Mouse (Mus musculus): Measurements from ENCODE around the gene Vps13d.
A peak's percentile ranks its signal among the peaks of the same experiment; 100 is the strongest.

Gene Vps13d

GRCm38 (mm10) chr4:144977057-144977456, 217.7 kb downstream of the Vps13d start:
- DNase-seq (ENCODE audit: low spot score in 2 of 2): no peak

DNA sequence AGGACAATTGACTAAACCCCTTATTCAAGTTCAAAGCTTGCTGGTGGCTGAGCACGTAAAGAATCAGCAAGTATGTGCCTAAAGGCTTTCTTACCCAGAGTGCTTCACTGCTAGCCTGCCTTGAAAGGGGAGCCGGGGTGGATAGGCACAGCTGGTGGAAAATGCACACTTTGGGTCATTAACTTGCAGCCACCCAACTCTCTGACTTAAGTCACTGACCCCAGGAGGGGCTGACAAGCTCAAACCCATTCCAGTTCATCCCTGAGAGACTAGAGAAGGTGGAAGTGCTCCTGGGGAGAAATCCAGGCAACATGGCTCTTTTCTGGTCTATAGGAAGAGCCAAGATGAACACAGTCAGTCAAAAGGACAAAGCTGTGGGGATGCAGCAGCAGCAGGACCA, 219.3 kb downstream of the Vps13d start:
- DNase-seq (ENCODE audit: low spot score in 2 of 2): no peak

DNA sequence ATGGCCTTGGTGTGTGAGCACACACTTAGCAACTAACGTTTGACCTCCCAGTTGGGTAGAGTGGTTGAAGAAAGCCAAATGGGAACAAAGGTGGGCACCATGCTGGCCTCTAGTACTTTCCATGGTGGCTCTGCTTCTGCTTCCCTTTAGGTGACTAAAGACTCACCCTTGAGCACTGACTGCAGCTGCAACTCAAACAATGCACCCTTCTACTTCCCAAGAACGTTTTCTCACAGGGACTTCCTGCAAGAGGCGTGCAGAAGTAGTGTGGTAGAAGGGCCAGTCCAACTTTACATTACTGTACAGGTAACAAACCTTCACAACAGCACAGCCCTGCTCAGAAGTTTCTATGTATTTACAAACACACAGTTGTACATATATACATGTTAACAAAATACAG, 220.3 kb downstream of the Vps13d start:
- DNase-seq (ENCODE audit: low spot score in 2 of 2): peak in 1 of 2 experiments; percentile 8

DNA sequence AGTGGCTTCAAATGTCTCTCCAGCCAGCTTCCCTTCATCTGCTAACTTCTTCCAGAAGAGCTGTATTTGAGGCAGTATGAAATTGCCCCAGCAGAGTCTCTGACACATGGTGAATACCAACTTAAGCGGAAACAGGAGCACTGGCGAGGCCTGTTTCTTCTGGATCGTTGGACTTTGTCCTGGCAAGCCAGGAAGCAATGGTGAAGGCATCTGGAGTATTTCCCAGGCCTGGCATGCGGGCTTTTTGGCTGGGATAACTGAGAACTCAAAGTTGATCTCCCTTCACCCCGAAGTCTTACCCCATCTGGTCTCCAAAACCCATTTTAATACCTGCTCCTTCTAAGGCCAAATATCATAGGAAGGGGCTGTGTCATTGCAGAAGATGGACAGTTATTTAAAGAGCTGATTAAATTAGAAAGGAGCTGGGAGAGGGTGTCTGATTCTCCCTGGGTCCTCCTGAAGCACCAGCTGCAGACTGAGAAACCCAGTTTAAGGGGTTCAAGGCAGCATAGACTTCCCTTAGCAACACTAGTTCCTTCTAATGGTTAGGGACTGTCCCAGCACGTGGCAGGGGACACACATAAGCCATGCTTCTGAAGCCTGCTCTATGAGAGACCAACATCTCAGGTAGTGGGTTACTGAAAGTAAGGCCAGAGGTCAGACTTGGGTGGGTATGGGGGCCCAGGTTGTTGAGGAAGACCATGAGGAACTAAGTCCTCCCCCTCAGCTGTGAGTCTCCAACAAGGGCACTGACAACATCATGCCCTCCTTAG, 221.7 kb downstream of the Vps13d start:
- DNase-seq (ENCODE audit: low spot score in 2 of 2): peak; percentile 62

DNA sequence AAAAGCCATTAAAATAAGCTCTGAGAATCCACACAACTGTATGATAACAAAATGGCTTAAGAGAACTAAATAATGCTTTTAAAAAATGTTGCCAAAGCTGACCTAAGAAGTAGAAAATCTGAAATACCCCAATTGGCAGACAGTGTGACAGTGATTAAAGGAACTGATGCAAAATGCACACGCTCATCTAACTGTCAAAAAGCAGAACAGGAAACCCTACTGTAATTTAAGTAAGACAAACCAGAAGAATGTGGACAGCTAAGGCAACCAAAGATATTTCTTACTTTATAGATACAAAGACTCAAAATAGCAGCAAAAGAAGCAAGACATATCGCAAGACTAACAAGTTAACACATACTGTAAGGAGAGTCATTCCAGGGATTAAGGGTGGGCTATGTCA, 223.8 kb downstream of the Vps13d start:
- DNase-seq (ENCODE audit: low spot score in 2 of 2): peak; percentile 19 to 27

DNA sequence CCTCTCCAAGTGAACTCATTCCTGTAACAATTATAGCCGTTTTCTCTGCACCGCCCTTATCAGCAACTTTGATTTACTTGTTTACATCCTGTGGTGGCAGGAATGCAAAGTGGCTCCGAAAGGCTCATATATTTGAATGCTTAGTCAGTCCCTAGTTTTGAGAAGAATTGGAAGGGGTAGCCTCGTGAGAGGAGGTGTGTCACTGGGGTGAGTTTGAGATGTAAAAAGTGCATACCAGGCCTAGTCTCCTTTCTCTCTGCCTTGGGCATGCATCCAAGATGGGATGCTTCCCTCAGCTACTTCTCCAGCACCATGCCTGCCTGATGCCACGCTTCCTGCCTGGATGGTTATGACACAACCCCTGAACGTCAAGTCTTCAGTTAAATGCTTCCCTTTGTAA, 225.8 kb downstream of the Vps13d start:
- no peak for DNase-seq (ENCODE audit: low spot score in 2 of 2)

DNA sequence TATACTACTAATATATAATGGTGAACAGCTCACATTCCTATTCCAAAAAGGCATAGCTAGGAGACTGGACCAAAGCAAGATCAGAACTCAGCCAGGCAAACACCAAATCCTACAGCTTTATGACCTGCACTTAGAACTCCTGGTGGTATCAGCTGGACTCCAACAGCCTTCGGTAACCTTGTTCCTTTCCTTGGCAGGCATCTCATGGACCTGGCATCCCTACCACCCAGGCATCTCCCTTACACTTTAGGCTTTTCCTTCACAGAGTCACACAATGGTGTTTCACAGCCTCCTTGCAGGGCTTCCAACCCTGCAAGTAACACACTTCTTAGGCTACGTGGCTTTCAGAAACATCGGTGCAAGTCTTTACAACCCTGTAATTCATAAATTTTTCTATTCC, 226.4 kb downstream of the Vps13d start:
- no peak for DNase-seq (ENCODE audit: low spot score in 2 of 2)

DNA sequence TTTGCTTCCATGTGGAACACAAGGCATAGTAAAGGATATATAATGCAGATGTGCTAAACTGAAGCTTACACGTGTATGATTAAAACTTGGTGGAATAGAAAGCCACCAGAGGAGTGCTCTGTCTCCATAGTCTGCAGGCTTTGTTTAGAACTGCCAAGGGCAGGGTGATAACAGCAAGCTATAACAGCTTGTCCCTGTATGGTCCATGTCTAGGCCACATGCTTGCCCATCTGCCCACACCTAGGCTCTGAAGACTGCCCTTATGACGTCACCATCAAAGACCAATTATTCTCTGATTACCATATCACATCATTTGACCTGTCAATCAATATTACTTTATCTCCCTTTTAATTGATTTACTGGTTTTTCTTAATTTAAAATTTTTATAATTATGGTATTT, 229.6 kb downstream of the Vps13d start:
- no peak for DNase-seq (ENCODE audit: low spot score in 2 of 2)

DNA sequence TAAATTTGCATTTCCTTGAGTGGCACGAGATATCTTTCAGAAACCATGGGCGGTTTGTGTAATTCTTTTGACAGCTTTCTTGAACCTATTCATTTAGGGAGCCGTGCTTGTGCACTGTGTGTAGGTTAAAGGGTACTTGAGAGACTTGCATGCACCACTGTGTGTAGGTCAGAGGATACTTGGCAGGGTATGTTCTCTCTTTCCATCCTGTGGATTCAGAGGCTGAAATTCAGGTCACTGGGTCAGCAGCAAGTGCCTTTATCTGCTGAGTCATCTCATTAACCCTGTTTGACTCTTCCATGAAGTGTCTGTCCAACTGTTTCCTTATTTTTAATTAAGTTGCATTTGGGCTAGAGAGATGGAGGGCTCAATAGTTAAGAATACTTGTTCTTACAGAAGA, 233.1 kb downstream of the Vps13d start:
- no peak for DNase-seq (ENCODE audit: low spot score in 2 of 2)

DNA sequence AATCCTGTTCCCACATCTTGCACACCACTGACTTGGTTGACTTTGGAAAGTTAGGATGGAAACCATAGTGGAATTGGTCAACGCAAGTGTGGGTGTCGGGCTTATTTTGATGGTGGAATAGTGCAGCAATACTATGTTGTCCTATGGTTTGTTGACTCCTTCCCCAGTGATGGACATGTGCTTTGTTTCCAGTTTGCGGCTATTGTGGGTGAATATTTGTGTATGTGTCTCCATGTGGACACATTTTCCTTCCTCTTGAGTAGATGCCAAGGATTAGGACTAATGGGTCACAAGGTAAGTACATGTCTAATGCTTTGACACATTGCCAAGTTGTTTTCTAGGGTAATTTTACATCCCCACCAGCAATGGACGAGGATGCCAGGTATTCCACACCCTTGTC, 233.6 kb downstream of the Vps13d start:
- no peak for DNase-seq (ENCODE audit: low spot score in 2 of 2)

GRCm38 (mm10) chr4:144960188-144960904, 234.5 kb downstream of the Vps13d start:
- DNase-seq (ENCODE audit: low spot score in 2 of 2): peak in 1 of 2 experiments; percentile 26

- DNase-seq (ENCODE audit: low spot score in 2 of 2): no peak
Measured at GRCm38 (mm10) chr4:144957721-144958120, 237.1 kb downstream of the Vps13d start.

DNA sequence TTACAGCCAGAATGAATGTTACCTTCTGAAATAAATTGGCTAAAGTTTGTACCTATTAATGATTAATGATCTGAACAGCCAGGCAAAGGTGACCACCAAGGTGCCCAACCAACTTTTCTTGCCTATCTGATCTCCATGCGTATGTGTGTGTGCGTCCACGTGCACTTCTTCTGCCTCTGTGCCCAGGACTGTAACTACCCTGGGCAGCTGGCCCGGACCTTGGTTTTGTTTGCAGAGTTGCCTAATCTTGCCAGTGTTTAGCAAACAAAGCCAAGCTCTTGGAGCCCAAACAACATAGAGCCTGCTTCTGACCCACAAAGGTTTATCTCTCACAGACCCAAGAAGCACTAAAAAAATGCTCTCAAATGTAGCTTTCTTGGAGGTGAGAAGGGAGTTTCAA, 237.6 kb downstream of the Vps13d start:
- no peak for DNase-seq (ENCODE audit: low spot score in 2 of 2)

DNA sequence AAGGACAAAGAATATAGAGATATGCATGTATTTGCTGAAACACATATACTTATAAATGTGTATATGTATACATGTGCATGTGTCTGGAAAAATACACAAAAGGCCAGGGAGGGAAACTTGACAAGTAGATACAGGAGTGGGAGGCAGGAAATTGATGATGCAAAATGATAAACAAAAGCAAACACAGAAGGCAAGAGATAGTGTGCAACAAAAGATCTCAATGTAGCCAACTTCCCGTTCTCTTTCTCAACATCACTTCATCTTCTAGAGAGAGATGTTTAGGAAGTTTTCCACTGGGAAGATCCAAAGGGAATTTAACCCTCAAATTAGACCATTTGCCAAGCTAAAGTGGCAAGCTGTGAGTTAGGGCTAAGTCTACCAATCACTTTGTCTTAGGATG, 238.5 kb downstream of the Vps13d start:
- no peak for DNase-seq (ENCODE audit: low spot score in 2 of 2)

GRCm38 (mm10) chr4:144955863-144956262, 238.9 kb downstream of the Vps13d start:
- DNase-seq (ENCODE audit: low spot score in 2 of 2): no peak

GRCm38 (mm10) chr4:144953421-144953820, 241.4 kb downstream of the Vps13d start:
- no peak for DNase-seq (ENCODE audit: low spot score in 2 of 2)

DNA sequence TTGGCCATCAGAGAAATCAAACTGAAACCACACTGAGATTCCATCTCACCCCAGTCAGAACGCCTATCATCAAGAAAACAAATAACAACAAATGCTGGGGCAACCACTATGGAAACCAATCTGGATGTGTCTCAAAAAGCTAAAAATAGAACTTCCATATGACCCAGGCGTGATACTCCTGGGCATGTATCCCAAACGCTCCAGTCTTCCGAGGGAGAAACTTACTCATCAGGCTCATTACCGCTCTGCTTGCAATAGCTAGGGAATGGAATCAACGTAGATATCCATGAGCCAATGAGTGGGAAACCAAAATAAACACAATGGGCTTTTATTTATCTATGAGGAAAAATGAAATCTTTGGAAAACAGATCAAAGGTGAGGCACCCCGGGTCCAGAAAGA, 242.9 kb downstream of the Vps13d start:
- DNase-seq (ENCODE audit: low spot score in 2 of 2): no peak

GRCm38 (mm10) chr4:144950883-144951282, 243.9 kb downstream of the Vps13d start:
- DNase-seq (ENCODE audit: low spot score in 2 of 2): no peak

- DNase-seq (ENCODE audit: low spot score in 2 of 2): no peak
Measured at GRCm38 (mm10) chr4:144950327-144950711, 244.5 kb downstream of the Vps13d start.

DNA sequence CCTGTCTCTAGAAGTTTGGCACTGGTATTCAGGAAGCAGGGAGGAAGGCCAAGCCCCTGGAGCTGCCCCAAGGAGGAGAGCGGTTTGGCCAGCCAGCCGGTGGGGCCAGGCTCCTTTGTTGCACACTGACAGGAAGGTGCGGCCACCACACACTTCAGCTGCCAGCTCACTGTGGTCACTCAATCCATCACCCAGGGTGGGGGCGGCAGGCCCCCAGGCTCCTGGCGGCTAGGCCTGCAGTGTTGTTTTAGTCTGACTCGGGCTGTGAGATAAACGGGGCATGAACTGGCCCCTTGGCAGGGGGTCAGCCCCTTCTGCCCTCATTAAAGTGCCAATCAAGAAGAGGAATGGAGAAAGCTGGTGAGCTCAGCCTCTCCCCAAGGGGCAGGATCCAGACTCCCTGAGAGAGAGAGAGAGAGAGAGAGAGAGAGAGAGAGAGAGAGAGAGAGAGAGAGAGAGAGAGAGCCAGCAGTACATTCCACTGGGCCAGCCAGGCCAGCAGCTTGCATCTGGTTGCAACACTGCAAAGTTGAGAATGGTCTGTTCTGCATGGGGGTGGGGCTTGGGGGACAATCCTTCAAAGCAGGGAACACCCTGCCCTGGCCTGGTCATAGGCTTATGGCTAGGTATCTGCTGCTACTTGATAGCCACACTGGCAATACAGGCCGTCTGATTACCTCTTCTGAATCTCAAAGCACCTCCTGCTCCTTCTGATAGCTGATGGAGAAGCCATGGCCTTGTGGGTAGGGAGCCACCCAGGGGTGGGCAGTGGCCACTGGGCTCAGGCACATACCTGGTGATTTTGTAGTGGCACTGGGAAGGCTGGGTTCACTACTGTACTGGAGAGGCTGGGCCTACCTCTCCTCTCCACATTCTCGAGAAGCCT, 245.1 kb downstream of the Vps13d start:
- peak; percentile 63 to 76 for DNase-seq (ENCODE audit: low spot score in 2 of 2)

- DNase-seq (ENCODE audit: low spot score in 2 of 2): peak; percentile 37 to 55
Measured at GRCm38 (mm10) chr4:144947738-144948390, 246.9 kb downstream of the Vps13d start.

DNA sequence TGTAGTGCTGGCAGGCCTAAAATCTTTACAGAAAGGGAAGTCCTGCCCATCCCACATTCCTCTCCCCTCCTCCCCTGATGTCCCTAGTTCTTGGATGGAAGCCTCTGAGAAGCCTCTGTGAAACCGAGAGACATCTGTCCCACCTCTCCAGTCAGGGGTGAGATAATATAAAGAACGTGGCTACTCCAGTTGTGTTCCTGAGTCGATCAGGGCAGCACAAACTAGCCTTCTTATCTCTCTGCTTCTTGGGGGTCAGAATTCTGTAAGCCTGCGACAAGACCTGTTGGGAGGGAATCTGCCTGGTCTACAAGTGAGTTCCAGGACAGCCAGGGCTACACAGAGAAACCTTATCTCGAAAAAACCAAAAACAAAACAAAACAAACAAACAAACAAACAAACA, 251.5 kb downstream of the Vps13d start:
- no peak for DNase-seq (ENCODE audit: low spot score in 2 of 2)
